Mouse (Mus musculus) CH12.LX (cell line): ENCODE results near the gene Ppp1r27. TPM values are rescaled to one million over a fixed set of nuclear protein-coding genes. Genes with fewer than 3 reads are reported as not detected.

ENCODE experiments used
- DNase-seq: peaks from one replicate; pipeline ENCODE4 v3.0.0-alpha.2; 2013; ENCODE audit errors: extremely low read depth
- H3K27ac ChIP-seq: 2 replicates; pipeline ENCODE4 v1.5.1; 2012; ENCODE audit warnings: low read depth, mild to moderate bottlenecking, control low read depth, moderate library complexity; ENCODE audit not compliant: insufficient read depth
- H3K27me3 ChIP-seq: replicated peaks from 2 replicates; pipeline ENCODE3; 2012; ENCODE audit warnings: inconsistent platforms
- H3K36me3 ChIP-seq, 2 experiments: replicated peaks in 1 of 2; 2 replicates each; pipeline versions ENCODE3 to v1.6.1; 2012; ENCODE audit warnings: inconsistent platforms in 1 of 2, low read length in 1 of 2, mild to moderate bottlenecking in 1 of 2, mixed read lengths in 1 of 2, moderate library complexity in 1 of 2; ENCODE audit not compliant: control insufficient read depth in 1 of 2, insufficient read depth in 1 of 2
- H3K4me1 ChIP-seq, 2 experiments: 2 replicates each; pipeline ENCODE4 v1.6.1; 2012; ENCODE audit warnings: inconsistent platforms in 1 of 2, moderate library complexity in 1 of 2; ENCODE audit not compliant: insufficient read depth in 2 of 2, control insufficient read depth in 1 of 2
- H3K4me2 ChIP-seq: 2 replicates; pipeline ENCODE4 v1.6.1; 2012; ENCODE audit warnings: low read depth, mild to moderate bottlenecking, control low read depth; ENCODE audit not compliant: poor library complexity, insufficient read depth, severe bottlenecking
- H3K4me3 ChIP-seq, 3 experiments: fragments of 150-350 bp in 1 of 3; sonication (generic) in 1 of 3; replicated peaks in 1 of 3; 2 replicates each; pipeline versions ENCODE3 to v1.5.1; 2011 to 2012; ENCODE audit warnings: low read depth in 2 of 3, low read length in 2 of 3, mild to moderate bottlenecking in 2 of 3, moderate library complexity in 2 of 3, control low read depth in 1 of 3, improper control_type of control experiment in 1 of 3, inconsistent platforms in 1 of 3, mixed read lengths in 1 of 3; ENCODE audit not compliant: poor library complexity in 1 of 3
- H3K79me2 ChIP-seq: replicated peaks from 2 replicates; pipeline ENCODE4 v1.6.1; 2012; ENCODE audit warnings: mild to moderate bottlenecking, moderate library complexity; ENCODE audit not compliant: control insufficient read depth, poor library complexity, insufficient read depth, severe bottlenecking; ENCODE audit errors: extremely low read depth
- H3K9ac ChIP-seq: 2 replicates; pipeline ENCODE4 v1.6.1; 2012; ENCODE audit warnings: low read depth, mild to moderate bottlenecking, control low read depth, moderate library complexity; ENCODE audit not compliant: insufficient read depth
- H3K9me3 ChIP-seq: replicated peaks from 2 replicates; pipeline ENCODE3; 2012; ENCODE audit warnings: low read length, inconsistent platforms, mixed read lengths
- BHLHE40 ChIP-seq: IDR thresholded peaks from 2 replicates; pipeline ENCODE4 v1.6.1; 2011; ENCODE audit warnings: mild to moderate bottlenecking, low read depth, low read length, improper control_type of control experiment
- CHD2 ChIP-seq: IDR thresholded peaks from 2 replicates; pipeline ENCODE4 v1.6.1; 2011; ENCODE audit warnings: low read length, improper control_type of control experiment
- CTCF ChIP-seq, 2 experiments: IDR thresholded peaks in 1 of 2; conservative IDR thresholded peaks in 1 of 2; 2 replicates each; pipeline ENCODE4 v1.5.1; 2011 to 2012; ENCODE audit warnings: low read depth in 2 of 2, low read length in 2 of 2, improper control_type of control experiment in 1 of 2, inconsistent platforms in 1 of 2, mild to moderate bottlenecking in 1 of 2, moderate library complexity in 1 of 2
- E2F4 ChIP-seq: IDR thresholded peaks from 2 replicates; pipeline ENCODE4 v1.6.1; 2011; ENCODE audit warnings: low read depth, low read length, improper control_type of control experiment; ENCODE audit not compliant: insufficient replicate concordance
- EP300 ChIP-seq: IDR thresholded peaks from 2 replicates; pipeline ENCODE4 v1.6.1; 2011; ENCODE audit warnings: low read length, improper control_type of control experiment
- GABPA ChIP-seq: IDR thresholded peaks from 2 replicates; pipeline ENCODE4 v1.6.1; 2012; ENCODE audit warnings: low read depth, low read length, improper control_type of control experiment, inconsistent platforms; ENCODE audit not compliant: insufficient replicate concordance
- IRF4 ChIP-seq: IDR thresholded peaks from 2 replicates; pipeline ENCODE4 v1.6.1; 2014; ENCODE audit warnings: low read depth, mild to moderate bottlenecking, inconsistent platforms, low read length, improper control_type of control experiment
- KAT2A ChIP-seq: IDR thresholded peaks from 2 replicates; pipeline ENCODE4 v1.6.1; 2012; ENCODE audit warnings: low read length, improper control_type of control experiment, inconsistent platforms; ENCODE audit not compliant: insufficient replicate concordance
- MAFK ChIP-seq: IDR thresholded peaks from 2 replicates; pipeline ENCODE4 v1.6.1; 2011; ENCODE audit warnings: low read length, improper control_type of control experiment; ENCODE audit not compliant: insufficient replicate concordance
- MAX ChIP-seq: IDR thresholded peaks from 2 replicates; pipeline ENCODE4 v1.6.1; 2011; ENCODE audit warnings: low read length, improper control_type of control experiment
- MAZ ChIP-seq: IDR thresholded peaks from 2 replicates; pipeline ENCODE4 v1.6.1; 2012; ENCODE audit warnings: low read depth, mild to moderate bottlenecking, inconsistent platforms, low read length, improper control_type of control experiment, moderate library complexity
- MYC ChIP-seq: IDR thresholded peaks from 2 replicates; pipeline ENCODE4 v1.6.1; 2011; ENCODE audit warnings: low read depth, mild to moderate bottlenecking, improper control_type of control experiment, low read length
- PAX5 ChIP-seq: IDR thresholded peaks from 2 replicates; pipeline ENCODE4 v1.6.1; 2012; ENCODE audit warnings: low read length, inconsistent platforms, mixed read lengths
- RAD21 ChIP-seq: IDR thresholded peaks from 2 replicates; pipeline ENCODE4 v1.6.1; 2011; ENCODE audit warnings: low read depth, mild to moderate bottlenecking, low read length, improper control_type of control experiment, moderate library complexity
- RCOR1 ChIP-seq: conservative IDR thresholded peaks from 2 replicates; pipeline ENCODE4 v1.6.1; 2012; ENCODE audit warnings: low read depth, mild to moderate bottlenecking, inconsistent platforms, low read length, improper control_type of control experiment
- SIN3A ChIP-seq: IDR thresholded peaks from 2 replicates; pipeline ENCODE4 v1.6.1; 2012; ENCODE audit warnings: low read length, improper control_type of control experiment, inconsistent platforms
- TBP ChIP-seq: conservative IDR thresholded peaks from 2 replicates; pipeline ENCODE4 v1.6.1; 2011; ENCODE audit warnings: low read depth, low read length, improper control_type of control experiment
- UBTF ChIP-seq: IDR thresholded peaks from 2 replicates; pipeline ENCODE4 v1.6.1; 2012; ENCODE audit warnings: low read depth, mild to moderate bottlenecking, inconsistent platforms, low read length, improper control_type of control experiment, moderate library complexity
- USF2 ChIP-seq: conservative IDR thresholded peaks from 2 replicates; pipeline ENCODE4 v1.6.1; 2011; ENCODE audit warnings: low read depth, low read length, improper control_type of control experiment
- ZNF384 ChIP-seq: IDR thresholded peaks from 2 replicates; pipeline ENCODE4 v1.6.1; 2012; ENCODE audit warnings: low read depth, low read length, improper control_type of control experiment, inconsistent platforms
- dilution Hi-C: fragments of 300-500 bp; cut with MboI; formaldehyde crosslinking; loops from 2 replicates; pipeline ENCODE4 v1.14.3; 2020; ENCODE audit warnings: low sequenced_read_pairs; ENCODE audit not compliant: extremely low pct_unique_long_range_greater_than_20kb, extremely low pct_ligation_motif_present
- in situ Hi-C: fragments of 300-500 bp; cut with MboI; formaldehyde crosslinking; loops from 3 replicates; pipeline ENCODE4 v1.14.3; 2019; ENCODE audit warnings: low sequenced_read_pairs, low pct_ligation_motif_present, low pct_unique_long_range_greater_than_20kb, mixed read lengths
- polyA plus RNA-seq: library from polyadenylated mRNA; unstranded; fragments of >175 nt; gene quantifications from 2 replicates; pipeline ENCODE4 v1.2.1, GENCODE M21; 2012; ENCODE audit warnings: low read depth; ENCODE audit not compliant: insufficient read length
- total RNA-seq, 2 experiments: library from RNA; depleted of rRNA; stranded (reverse); fragments of 300-350 nt in 1 of 2; fragments of >200 nt in 1 of 2; gene quantifications; 2 replicates each; pipeline ENCODE4 v1.2.3; 2012 to 2014

The Ppp1r27 gene
- total and polyA plus RNA-seq, 3 experiments, result not detected

DNA sequence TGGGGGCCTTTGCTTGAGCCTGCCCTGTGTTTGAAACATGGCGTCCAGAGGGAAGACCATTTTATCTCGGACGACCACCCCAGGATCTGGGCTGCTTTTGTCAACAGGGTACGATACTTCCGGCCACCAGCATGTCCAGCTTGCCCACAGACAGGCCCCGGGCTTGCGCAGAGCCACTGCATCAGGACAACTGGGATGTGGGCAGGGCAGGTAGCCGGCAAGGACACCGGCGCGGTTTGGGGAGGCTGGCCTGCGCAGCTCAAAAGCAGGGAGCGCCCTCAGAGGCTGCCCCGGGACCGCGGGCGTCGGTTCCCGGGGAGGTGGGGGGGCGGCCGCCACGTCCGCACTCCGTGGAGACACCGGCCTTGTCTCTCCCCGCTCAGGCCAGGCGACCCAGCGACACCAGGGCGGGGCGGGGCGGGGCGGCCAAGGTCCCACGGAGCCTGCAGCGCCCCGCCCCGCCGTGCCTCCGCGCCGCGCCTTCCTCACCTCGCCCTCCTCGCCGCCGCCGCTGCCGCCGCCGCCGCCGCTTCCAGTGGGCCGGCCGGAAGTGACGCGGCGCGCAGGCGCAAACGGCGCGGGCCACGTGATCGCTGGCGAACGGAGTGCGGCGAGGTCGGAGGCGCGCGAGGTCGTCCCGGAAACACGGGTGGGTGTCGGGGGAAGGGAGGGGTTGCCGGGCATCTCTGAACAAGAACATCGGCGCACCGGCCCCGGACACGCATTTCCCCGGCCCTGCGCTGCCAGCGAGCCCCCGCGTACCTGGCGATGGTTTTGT is 1.6 kb downstream of the Ppp1r27 start, which contains the start of gene Mcrip1 (continued):
- no peak for TF ChIP-seq MAFK
- peak; percentile 52; the same call in 1 of the 2 replicates for TF ChIP-seq KAT2A
- peak; percentile 97 for TF ChIP-seq MAX
- no peak for TF ChIP-seq ZNF384
- no peak for TF ChIP-seq TBP
- no peak for TF ChIP-seq IRF4
- no peak for TF ChIP-seq E2F4
- 0 out of 2 replicates have a peak, but pooled peaks have one; percentile 44 for TF ChIP-seq UBTF
- peak; percentile 82 for TF ChIP-seq USF2
- TF ChIP-seq GABPA, result no peak
- TF ChIP-seq MAZ, result no peak; the same call in 1 of the 2 replicates
- no peak for TF ChIP-seq RAD21
- no peak for TF ChIP-seq EP300
- TF ChIP-seq SIN3A, result peak; percentile 72

DNA sequence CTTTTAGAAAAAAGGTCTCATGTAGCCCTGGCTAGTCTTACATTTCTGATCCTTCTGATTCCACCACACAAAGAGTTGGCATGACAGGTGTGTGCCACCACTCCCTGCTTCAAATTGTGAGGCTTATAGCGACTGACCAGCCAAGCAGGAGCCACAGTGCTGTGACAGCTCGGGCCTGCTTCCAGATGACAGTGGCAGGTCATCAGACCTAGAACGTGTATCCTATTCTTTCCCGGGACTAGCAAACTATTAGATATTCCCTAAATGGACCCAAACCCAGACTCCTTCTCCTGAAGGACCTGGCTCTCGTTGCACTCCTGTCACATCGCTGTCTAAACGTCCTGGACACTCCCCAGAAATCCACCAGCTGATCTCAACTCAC is 2.2 kb downstream of the Ppp1r27 start:
- dilution Hi-C loops, result no loop called here
- H3K36me3 ChIP-seq, result peaks cover 12 to 53% of the 10 kb centered on the region in 2 experiments

DNA sequence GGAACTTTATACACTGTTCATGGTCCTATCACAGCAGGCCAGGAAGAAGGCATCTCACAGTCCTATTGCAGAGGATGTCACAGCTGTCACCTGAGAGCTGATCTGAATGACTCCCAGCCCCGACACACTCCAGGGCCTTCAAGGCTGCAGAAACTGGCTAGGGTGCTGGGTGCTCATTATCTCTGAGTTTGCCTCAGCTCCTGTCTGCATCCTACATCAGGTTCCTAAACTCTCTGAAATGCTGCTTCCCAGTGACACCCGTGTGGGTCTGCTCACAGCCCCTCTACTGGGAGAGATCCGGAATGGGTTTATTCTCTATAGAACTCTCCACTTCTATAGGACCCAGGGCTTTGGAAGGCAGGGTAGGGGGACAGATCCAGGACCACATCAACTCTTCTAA is 2.7 kb downstream of the Ppp1r27 start:
- dilution Hi-C loops, result no loop called here
- TF ChIP-seq RCOR1 (no peak), PAX5 (no peak), CTCF (conservative IDR thresholded peaks at IDR 0.05 in 1 of 2, IDR thresholded peaks at IDR 0.05 in 1 of 2; ENCODE audit: low read depth in 2 of 2, low read length in 2 of 2) (no peak), E2F4 (no peak), CHD2 (no peak), MYC (no peak), BHLHE40 (no peak)
- Histone ChIP-seq H3K4me1 (peaks cover 11 to 28% of the 10 kb centered on the region in 2 experiments), H3K36me3 (peaks cover 17 to 58% of the 10 kb centered on the region in 2 experiments), H3K79me2 (no peaks in the 10 kb centered on the region), H3K4me2 (peak overlapping the region; percentile 70; the same call in 1 of the 2 replicates), H3K9ac (peak overlapping the region; percentile 77; the same call in 1 of the 2 replicates), H3K4me3 (peak overlapping the region in 1 of 3 experiments; percentile 87), H3K27ac (no peak overlapping the region), H3K27me3 (no peaks in the 10 kb centered on the region), H3K9me3 (no peaks in the 10 kb centered on the region)
- DNase-seq, result no peak
- in situ Hi-C loops, result no loop called here

More for the DNA sequence above, 2.2 kb downstream of the Ppp1r27 start:
- no peaks in the 10 kb centered on the region for H3K9me3 ChIP-seq
- H3K4me1 ChIP-seq, result peaks cover 11 to 28% of the 10 kb centered on the region in 2 experiments
- no peaks in the 10 kb centered on the region for H3K79me2 ChIP-seq
- in situ Hi-C loops, result no loop called here
- H3K9ac ChIP-seq, result peak overlapping the region; percentile 77
- H3K27me3 ChIP-seq, result no peaks in the 10 kb centered on the region
- H3K27ac ChIP-seq, result 0 out of 2 replicates have a peak overlapping the region, but pooled peaks have one; percentile 18
- TF ChIP-seq USF2, result no peak
- peak; percentile 19; the same call in 1 of the 2 replicates for TF ChIP-seq SIN3A
- H3K4me2 ChIP-seq, result peak overlapping the region; percentile 70
- DNase-seq, result no peak
- H3K4me3 ChIP-seq, result peak overlapping the region; percentile 75 to 87 (median 81)
